In genomic region chr10:44462351-44462750, GRCm38 (mm10) we compare ENCODE assay signal across 22 mouse cellular contexts.
DNase-seq lines count a peak whose midpoint lies in the region; TF ChIP-seq lines count a peak whose summit lies in the region.
"Had no signal": no experiment of that assay in that cellular context is flagged by ENCODE, and none has a peak within 500 bp of the region (broad histone marks: within the 10 kb centered on the region; RNA-seq: fewer than 3 reads in every experiment).

No protein-coding gene starts in this region.

- H3K4me1 ChIP-seq in heart, embryonic 10.5 days, result peaks cover 26% of the 10 kb centered on the region
- peaks cover 6% of the 10 kb centered on the region for H3K4me1 ChIP-seq in embryonic fibroblast, embryonic 13.5 days (ENCODE audit: control insufficient read depth, insufficient read depth, low read length)

- H3ac ChIP-seq in C2C12 (ENCODE audit: control insufficient read depth, insufficient read length, low read depth), result no peak overlapping the region

- no peaks in the 10 kb centered on the region for H3K79me3 ChIP-seq in C2C12 (ENCODE audit: low read depth)

- no peaks in the 10 kb centered on the region for H3K79me2 ChIP-seq in C2C12 (ENCODE audit: control insufficient read depth, insufficient read depth)

- WGBS in heart, embryonic 10.5 days, result 88% methylated on average over 8 of the region's 8 CpGs

- peaks cover 52% of the 10 kb centered on the region for H3K27me3 ChIP-seq in heart, embryonic 10.5 days (ENCODE audit: insufficient read depth, poor library complexity, severe bottlenecking)
- H3K27me3 ChIP-seq in C2C12 (ENCODE audit: control insufficient read depth, insufficient read depth, insufficient read length), result no peaks in the 10 kb centered on the region
- H3K27me3 ChIP-seq: CH12.LX had no signal

- H3K9me3 ChIP-seq in heart, embryonic 10.5 days, result no peaks in the 10 kb centered on the region
- H3K9me3 ChIP-seq: embryonic facial prominence, embryonic 10.5 days; embryonic facial prominence, embryonic 12.5 days; forebrain, embryonic 10.5 days; forebrain, embryonic 12.5 days; G1E had no signal

- no peaks in the 10 kb centered on the region for H3K36me3 ChIP-seq in heart, embryonic 10.5 days
- H3K36me3 ChIP-seq in C2C12 (ENCODE audit: control insufficient read depth, insufficient read depth), result no peaks in the 10 kb centered on the region
- H3K36me3 ChIP-seq: embryonic facial prominence, embryonic 10.5 days; embryonic facial prominence, embryonic 12.5 days; forebrain, embryonic 10.5 days; forebrain, embryonic 12.5 days; G1E had no signal

- no peak for TF ChIP-seq POLR2A in embryonic fibroblast, embryonic 13.5 days (IDR thresholded peaks at IDR 0.05; ENCODE audit: low read depth, low read length)

- TF ChIP-seq CTCF in C2C12 (IDR thresholded peaks at IDR 0.05; ENCODE audit: control insufficient read depth, insufficient read depth, insufficient read length), result no peak
- no peak for TF ChIP-seq CTCF in embryonic fibroblast, embryonic 13.5 days (IDR thresholded peaks at IDR 0.05; ENCODE audit: borderline replicate concordance, insufficient read depth, low read length)

- no peak overlapping the region for H3K4me3 ChIP-seq in heart, embryonic 10.5 days
- H3K4me3 ChIP-seq in C2C12 (ENCODE audit: insufficient read depth, poor library complexity, severe bottlenecking), result no peak overlapping the region
- no peak overlapping the region for H3K4me3 ChIP-seq in embryonic fibroblast, embryonic 13.5 days (ENCODE audit: insufficient read depth, low read length)
- H3K4me3 ChIP-seq: embryonic facial prominence, embryonic 10.5 days; embryonic facial prominence, embryonic 12.5 days; erythroblast, embryonic 14.5 days; forebrain, embryonic 10.5 days; forebrain, embryonic 12.5 days had no signal

- H3K27ac ChIP-seq in heart, embryonic 10.5 days, result no peak overlapping the region
- H3K27ac ChIP-seq in embryonic fibroblast, embryonic 13.5 days (ENCODE audit: insufficient read depth, low read length), result peak overlapping the region; percentile 54; the same call in 1 of the 2 replicates
- H3K27ac ChIP-seq: embryonic facial prominence, embryonic 10.5 days; embryonic facial prominence, embryonic 12.5 days; forebrain, embryonic 10.5 days; forebrain, embryonic 12.5 days had no signal

- peak; percentile 53 for DNase-seq in heart, embryonic 10.5 days (ENCODE audit: low spot score)
- DNase-seq in heart, postnatal 25 days (ENCODE audit: low spot score), result no peak
- peak; percentile 1 for DNase-seq in yolk sac, embryonic 10.5 days (ENCODE audit: low spot score)
- DNase-seq in lung, adult 18-20 months, result no peak
- DNase-seq in retina, postnatal 1 day, result no peak
- DNase-seq: adrenal gland, adult 8-10 months; adrenal gland, postnatal 14 days; adrenal gland, postnatal 36 days; cerebellum, adult 11-12 months; cerebellum, adult 2 months; cerebellum, adult 9-10 months; cerebellum, postnatal 10 days; cerebellum, postnatal 25 days had no signal

- intact Hi-C loops in heart, postnatal 25 days (cut with DNase I), result no loop called here

TF ChIP-seq in C2C12, 6 proteins besides CTCF, POLR2A, EP300 and RAD21:
- peak; percentile 5 for TF ChIP-seq MYOD1 (IDR thresholded peaks at IDR 0.05; ENCODE audit: control insufficient read depth, insufficient read length, low read depth)
- TF ChIP-seq MAX (IDR thresholded peaks at IDR 0.05), result no peak

Comparison
In these comparisons a context has a peak if more than half of its experiments do, and no peak if none do; other contexts are left out.
1. DNase-seq: peak in heart, embryonic 10.5 days (single experiment) and yolk sac, embryonic 10.5 days (single experiment); none in heart, postnatal 25 days (single experiment), lung, adult 18-20 months (0 of 2) and retina, postnatal 1 day (single experiment).